Mouse (Mus musculus): ENCODE measurements around the gene Csgalnact2.

Csgalnact2 gene

GRCm38 (mm10) chr6:118076256-118076655, 62.7 kb downstream of the Csgalnact2 start:
- no peak for DNase-seq (ENCODE audit: low read depth in 2 of 2, low spot score in 2 of 2)

- DNase-seq (ENCODE audit: low read depth in 2 of 2, low spot score in 2 of 2): no peak
Observed at GRCm38 (mm10) chr6:118074151-118074550, 64.8 kb downstream of the Csgalnact2 start.

- DNase-seq (ENCODE audit: low read depth in 2 of 2, low spot score in 2 of 2): no peak
Observed at GRCm38 (mm10) chr6:118072176-118072575, 66.8 kb downstream of the Csgalnact2 start.

- no peak for DNase-seq (ENCODE audit: low read depth in 2 of 2, low spot score in 2 of 2)
Observed at GRCm38 (mm10) chr6:118071416-118071815, 67.5 kb downstream of the Csgalnact2 start.

- DNase-seq (ENCODE audit: low read depth in 2 of 2, low spot score in 2 of 2): no peak
Observed at GRCm38 (mm10) chr6:118071013-118071350, 68.0 kb downstream of the Csgalnact2 start.

GRCm38 (mm10) chr6:118070321-118071012, 68.5 kb downstream of the Csgalnact2 start:
- no peak for DNase-seq (ENCODE audit: low read depth in 2 of 2, low spot score in 2 of 2)

- DNase-seq (ENCODE audit: low read depth in 2 of 2, low spot score in 2 of 2): no peak
Observed at GRCm38 (mm10) chr6:118067720-118068119, 71.2 kb downstream of the Csgalnact2 start.

- peak; percentile 4 to 12 for DNase-seq (ENCODE audit: low read depth in 2 of 2, low spot score in 2 of 2)
Observed at GRCm38 (mm10) chr6:118066199-118067081, 72.5 kb downstream of the Csgalnact2 start.

GRCm38 (mm10) chr6:118065837-118066198, 73.1 kb downstream of the Csgalnact2 start:
- no peak for DNase-seq (ENCODE audit: low read depth in 2 of 2, low spot score in 2 of 2)

GRCm38 (mm10) chr6:118064968-118065530, 73.9 kb downstream of the Csgalnact2 start:
- DNase-seq (ENCODE audit: low read depth in 2 of 2, low spot score in 2 of 2): peak in 1 of 2 experiments; percentile 27

- DNase-seq (ENCODE audit: low read depth in 2 of 2, low spot score in 2 of 2): no peak
Observed at GRCm38 (mm10) chr6:118063266-118063665, 75.7 kb downstream of the Csgalnact2 start.

- DNase-seq (ENCODE audit: low read depth in 2 of 2, low spot score in 2 of 2): no peak
Observed at GRCm38 (mm10) chr6:118061266-118061665, 77.7 kb downstream of the Csgalnact2 start.
